Mouse (Mus musculus) adrenal gland, adult 2 months (tissue): ENCODE data around the gene Orc5. TPM values are rescaled to one million over a fixed set of nuclear protein-coding genes. Genes with fewer than 3 reads are reported as not detected.

Experiments
- polyA plus RNA-seq: library from polyadenylated mRNA; depleted of rRNA; stranded (reverse); fragments of >200 nt; gene quantifications from 2 replicates; pipeline ENCODE4 v1.2.3, GENCODE M21; 2012; rRNA removed
- total RNA-seq, 2 experiments: library from RNA; stranded (reverse); gene quantifications; 2 replicates each; pipeline ENCODE4 v1.2.3; 2021

The Orc5 gene
- total and polyA plus RNA-seq, 3 experiments: 1.7 to 17.1 (median 15.2) TPM

Other genes with a start within 250 kb of the Orc5 start
- gene Reln, start 205.7 kb downstream of the Orc5 start, total RNA-seq: 1 to 10 TPM; 1.5 to 2.3 TPM
- gene Reln, start 205.7 kb downstream of the Orc5 start, polyA plus RNA-seq: 0.88 and 2.0 TPM in 2 replicates
- gene Lhfpl3, start 195.6 kb upstream of the Orc5 start, total RNA-seq: 1 to 10 TPM in 1 of 2 experiments, under 1 TPM in 1; 0.83 to 1.0 TPM
- 1.1 and 1.9 TPM in 2 replicates for gene Lhfpl3, start 195.6 kb upstream of the Orc5 start, polyA plus RNA-seq